Mouse (Mus musculus): ENCODE results near the gene Arhgef10l. TPM values are rescaled to one million over a fixed set of nuclear protein-coding genes. Genes with fewer than 3 reads are reported as not detected.

The Arhgef10l gene
- polyA plus RNA-seq (2015; fragmentation: Nextera tagmentation; extraction: Ambion mirVana), result 24.5 and 26.9 TPM in 2 replicates

DNA sequence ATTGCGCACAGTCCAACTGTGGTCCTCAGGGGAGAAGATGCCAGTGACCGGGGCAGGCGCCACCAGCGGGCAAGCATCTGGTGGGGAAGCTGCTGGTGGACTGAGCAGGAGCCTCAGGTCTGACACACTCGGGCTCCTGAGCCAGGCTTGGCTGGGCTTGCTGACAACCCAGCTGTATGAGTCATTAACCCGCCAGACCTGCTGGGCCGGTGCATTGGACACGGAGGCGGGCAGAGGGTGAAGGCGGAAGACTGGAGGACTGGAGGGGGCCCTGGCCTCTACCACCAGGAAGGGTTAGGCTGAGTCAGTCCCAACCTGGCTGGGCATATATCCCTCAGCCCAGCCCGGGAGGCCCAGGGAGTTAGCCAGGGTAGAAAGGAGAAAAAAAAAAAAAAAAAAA, at the start of gene Arhgef10l:
Arhgef10l (minus strand) TSS at position 253 of the 400 bp plus-strand sequence.
- no peaks in the 10 kb centered on the region for H3K4me1 ChIP-seq
- H3K9me3 ChIP-seq, result no peaks in the 10 kb centered on the region
- no peak within 1 kb of the TSS for H3K4me2 ChIP-seq (replicated peaks)
- no peak within 1 kb of the TSS for H3K4me3 ChIP-seq
- no peaks in the 10 kb centered on the region for H3K27me3 ChIP-seq
- no peak within 1 kb of the TSS for H3K27ac ChIP-seq (replicated peaks)
- WGBS, result 76% methylated on average over 11 of the region's 11 CpGs
- ATAC-seq (replicated peaks), result no peak
- H3K9ac ChIP-seq (replicated peaks), result no peak within 1 kb of the TSS
- H3K36me3 ChIP-seq, result no peaks in the 10 kb centered on the region

DNA sequence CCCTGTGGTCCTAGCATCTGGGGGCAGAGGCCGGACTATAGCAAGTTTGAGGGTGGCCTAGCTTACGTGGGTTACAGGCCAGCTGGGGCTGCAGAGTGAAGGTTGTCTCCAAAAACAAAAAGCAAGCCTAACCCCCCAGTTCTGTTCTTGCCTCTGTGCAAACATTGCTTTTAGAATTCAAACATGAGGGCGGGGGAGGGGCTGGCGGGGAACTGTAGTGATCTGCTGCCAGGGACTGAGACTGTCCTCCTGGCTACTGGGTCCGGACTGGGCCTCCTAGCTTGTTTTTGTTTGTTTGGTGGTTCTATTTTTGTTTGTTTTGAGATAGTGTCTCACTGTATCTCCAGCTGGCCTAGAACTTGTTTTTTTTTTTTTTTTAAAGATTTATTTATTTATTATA, 48.8 kb upstream of the Arhgef10l start:
- Histone ChIP-seq H3K27ac (replicated peaks) (peak overlapping the region; percentile 42), H3K27me3 (no peaks in the 10 kb centered on the region), H3K9me3 (no peaks in the 10 kb centered on the region), H3K4me1 (peaks cover 18% of the 10 kb centered on the region), H3K4me2 (replicated peaks) (no peak overlapping the region), H3K4me3 (no peak overlapping the region), H3K9ac (replicated peaks) (no peak overlapping the region), H3K36me3 (peaks cover 87% of the 10 kb centered on the region)
- WGBS, result 81% methylated on average over 5 of the region's 5 CpGs
- ATAC-seq (replicated peaks), result no peak

DNA sequence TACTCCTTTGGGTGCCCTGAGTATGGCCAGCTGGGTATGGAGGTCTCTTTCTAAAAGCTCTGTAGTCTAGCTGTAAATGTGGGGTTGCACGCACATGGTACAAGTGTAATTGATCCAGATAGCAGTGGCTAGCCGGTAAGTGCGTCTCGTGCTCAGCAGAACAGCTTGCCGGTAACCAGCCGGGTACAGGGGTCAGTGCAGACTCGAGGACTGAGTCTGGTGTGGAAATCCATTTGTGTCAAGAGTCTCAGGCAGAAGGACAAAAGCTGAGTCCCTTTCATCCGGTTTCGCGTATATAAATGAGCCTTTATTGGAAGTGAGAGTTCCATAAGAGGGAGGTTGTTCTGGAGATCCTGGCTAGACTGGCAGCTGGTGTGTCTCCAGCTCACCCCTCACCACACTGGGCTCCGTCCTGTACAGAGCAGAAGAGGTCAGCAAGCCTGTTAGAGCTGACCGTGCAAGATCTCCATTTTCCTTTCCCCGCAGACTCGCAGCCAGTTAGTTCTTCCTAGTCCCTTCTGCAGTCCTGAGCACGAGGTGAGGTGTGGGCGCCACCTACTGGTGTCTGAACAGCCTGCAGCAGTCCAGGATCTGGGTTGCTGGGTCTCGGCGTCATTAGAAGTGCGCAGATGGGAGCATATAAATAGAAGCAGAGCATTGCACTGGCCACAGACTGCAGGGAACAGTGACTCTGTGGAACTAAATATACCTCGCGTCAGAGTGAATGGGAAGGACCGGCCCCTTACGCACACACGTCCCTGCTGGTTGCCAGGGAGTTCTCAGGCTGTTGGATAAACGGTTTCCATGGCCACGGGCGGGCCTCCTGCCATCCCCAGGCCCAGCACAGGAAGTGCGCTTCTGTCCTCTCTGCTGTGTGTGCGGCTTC, 47.9 kb upstream of the Arhgef10l start:
- 29% methylated on average over 29 of the region's 29 CpGs for WGBS
- Histone ChIP-seq H3K4me2 (replicated peaks) (no peak overlapping the region), H3K9ac (replicated peaks) (no peak overlapping the region), H3K36me3 (peaks cover 89% of the 10 kb centered on the region), H3K4me3 (no peak overlapping the region), H3K4me1 (peaks cover 18% of the 10 kb centered on the region), H3K27ac (replicated peaks) (peak overlapping the region; percentile 42), H3K27me3 (no peaks in the 10 kb centered on the region), H3K9me3 (no peaks in the 10 kb centered on the region)
- ATAC-seq (replicated peaks), result peak; percentile 90

DNA sequence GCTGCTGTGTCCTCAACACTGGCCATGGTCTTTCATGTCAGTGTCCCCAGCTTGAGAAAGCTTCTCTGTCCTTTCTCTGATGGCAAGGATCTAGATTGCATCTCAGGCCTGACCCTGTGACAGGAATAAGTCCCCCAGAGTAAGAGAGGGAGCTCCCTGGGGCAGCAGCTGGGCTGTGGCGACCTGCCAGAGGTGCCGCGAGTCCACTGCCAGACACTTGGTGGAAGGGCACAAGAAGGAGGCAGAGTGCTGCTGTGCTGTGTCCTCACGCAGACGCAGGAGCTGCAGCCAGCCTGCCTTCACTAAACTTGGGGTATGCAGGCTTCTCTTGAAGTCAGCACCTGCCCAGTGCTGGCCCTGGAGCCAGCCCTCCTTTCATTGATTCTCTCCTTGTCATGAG, 45.5 kb upstream of the Arhgef10l start:
- no peaks in the 10 kb centered on the region for H3K9me3 ChIP-seq
- H3K27ac ChIP-seq (replicated peaks), result no peak overlapping the region
- peaks cover 76% of the 10 kb centered on the region for H3K36me3 ChIP-seq
- no peak overlapping the region for H3K4me3 ChIP-seq
- H3K9ac ChIP-seq (replicated peaks), result no peak overlapping the region
- ATAC-seq (replicated peaks), result no peak
- WGBS, result 74% methylated on average over 5 of the region's 5 CpGs
- no peak overlapping the region for H3K4me2 ChIP-seq (replicated peaks)
- peaks cover 30% of the 10 kb centered on the region for H3K4me1 ChIP-seq
- H3K27me3 ChIP-seq, result no peaks in the 10 kb centered on the region

DNA sequence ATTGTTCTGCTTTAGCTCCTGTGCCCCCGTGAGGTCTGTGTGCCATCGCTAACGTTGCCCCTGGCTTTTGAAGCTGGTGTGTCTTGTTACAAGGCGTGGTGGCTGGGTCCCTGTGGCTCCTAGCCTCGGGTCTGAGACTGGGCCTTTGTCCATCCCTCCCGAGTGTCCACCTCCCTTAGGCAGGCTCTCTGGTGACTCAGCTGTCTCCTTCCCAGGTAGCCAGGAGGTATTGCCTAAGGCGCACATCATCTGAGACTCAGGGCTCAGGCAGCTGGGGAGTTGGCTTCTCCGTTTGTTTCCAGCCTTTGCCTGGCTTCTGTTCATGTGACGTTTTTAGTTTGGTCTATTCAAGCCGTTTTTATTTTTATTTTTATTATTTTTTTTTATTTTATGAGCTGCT, 45.0 kb upstream of the Arhgef10l start:
- Histone ChIP-seq H3K4me2 (replicated peaks) (no peak overlapping the region), H3K4me3 (no peak overlapping the region), H3K27me3 (no peaks in the 10 kb centered on the region), H3K9ac (replicated peaks) (no peak overlapping the region), H3K4me1 (peaks cover 30% of the 10 kb centered on the region), H3K27ac (replicated peaks) (no peak overlapping the region), H3K36me3 (peaks cover 73% of the 10 kb centered on the region), H3K9me3 (no peaks in the 10 kb centered on the region)
- ATAC-seq (replicated peaks), result no peak
- 76% methylated on average over 10 of the region's 10 CpGs for WGBS

DNA sequence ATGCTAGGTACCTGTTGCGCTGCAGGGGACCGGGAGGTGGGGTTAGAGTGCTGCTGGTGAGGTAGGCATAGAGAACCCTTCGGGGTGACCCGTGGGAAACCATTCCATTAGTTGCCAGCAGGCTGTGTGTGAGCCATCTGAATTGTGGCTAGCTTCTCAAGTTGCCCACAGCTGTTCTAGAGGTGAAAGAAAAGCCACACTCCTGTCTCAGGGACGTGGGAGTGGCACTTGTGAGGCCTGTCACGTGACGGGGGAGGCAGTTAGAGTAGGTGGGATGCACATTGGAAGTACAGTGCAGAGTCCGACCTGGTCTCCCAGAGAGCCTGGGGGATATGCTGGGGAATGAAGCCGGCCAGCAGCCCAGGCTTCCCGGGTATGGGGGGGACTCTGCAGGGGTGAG, 43.8 kb upstream of the Arhgef10l start:
- no peak for ATAC-seq (replicated peaks)

DNA sequence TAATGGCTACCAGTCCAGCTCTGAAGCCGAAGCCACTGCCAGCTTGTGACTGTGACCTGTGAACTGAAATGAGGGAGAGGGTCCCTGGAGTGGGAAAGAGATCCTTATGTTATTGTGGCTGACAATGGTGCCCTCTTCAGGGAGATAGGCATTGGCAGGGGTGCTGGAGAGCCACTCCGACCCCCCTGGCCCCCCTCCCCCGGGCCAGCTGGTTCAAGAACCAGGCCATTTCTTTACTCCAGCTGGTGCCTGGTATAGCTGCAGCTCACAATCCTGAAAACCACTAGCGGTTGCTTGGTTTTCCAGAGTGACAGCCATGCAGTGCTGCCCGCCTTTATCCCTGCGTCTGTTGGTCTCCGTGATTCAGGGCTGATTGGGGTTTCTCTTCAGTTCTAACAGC, 43.3 kb upstream of the Arhgef10l start:
- H3K36me3 ChIP-seq, result peaks cover 58% of the 10 kb centered on the region
- WGBS, result 85% methylated on average over 7 of the region's 7 CpGs
- H3K4me1 ChIP-seq, result peaks cover 40% of the 10 kb centered on the region
- ATAC-seq (replicated peaks), result no peak
- H3K4me3 ChIP-seq, result no peak overlapping the region
- no peak overlapping the region for H3K9ac ChIP-seq (replicated peaks)
- no peak overlapping the region for H3K4me2 ChIP-seq (replicated peaks)
- no peaks in the 10 kb centered on the region for H3K27me3 ChIP-seq
- H3K9me3 ChIP-seq, result no peaks in the 10 kb centered on the region
- H3K27ac ChIP-seq (replicated peaks), result peak overlapping the region; percentile 16; the same call in 1 of the 2 replicates

More for the DNA sequence above, 43.8 kb upstream of the Arhgef10l start:
- Histone ChIP-seq H3K4me2 (replicated peaks) (no peak overlapping the region), H3K4me3 (no peak overlapping the region), H3K9ac (replicated peaks) (no peak overlapping the region), H3K36me3 (peaks cover 63% of the 10 kb centered on the region), H3K27me3 (no peaks in the 10 kb centered on the region), H3K27ac (replicated peaks) (no peak overlapping the region), H3K9me3 (no peaks in the 10 kb centered on the region), H3K4me1 (peaks cover 40% of the 10 kb centered on the region)
- WGBS, result 87% methylated on average over 10 of the region's 10 CpGs

DNA sequence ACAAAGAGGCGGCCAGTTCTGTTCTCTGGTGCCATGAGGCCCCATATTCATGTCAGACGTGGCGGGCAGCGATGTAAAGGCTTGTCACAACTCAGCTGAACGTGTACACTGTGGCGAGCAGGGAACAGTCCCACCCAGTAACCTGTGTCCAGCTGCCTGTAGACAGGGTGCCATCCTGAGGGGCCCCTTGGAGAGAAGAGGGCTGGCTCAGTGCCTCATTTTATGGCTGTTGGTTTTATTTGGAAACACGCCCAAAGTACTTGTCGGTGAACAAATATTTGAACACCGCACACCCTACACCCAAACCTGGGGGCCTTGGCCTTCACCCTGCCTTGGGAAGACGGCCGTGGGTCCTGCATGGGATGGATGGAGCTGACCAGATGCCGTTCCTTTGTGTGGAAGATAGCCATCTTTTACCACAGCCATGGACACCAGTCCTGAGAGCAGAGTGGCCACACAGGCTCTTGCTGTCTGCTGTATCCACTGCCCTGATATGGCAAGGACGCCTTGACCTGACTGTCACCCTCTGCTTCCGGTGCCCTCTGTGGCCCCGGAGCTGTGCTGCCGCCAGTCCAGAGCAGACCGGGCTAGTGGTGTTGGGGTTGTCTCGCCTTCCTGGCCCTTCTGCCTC, 42.6 kb upstream of the Arhgef10l start:
- H3K4me1 ChIP-seq, result peaks cover 40% of the 10 kb centered on the region
- H3K27ac ChIP-seq (replicated peaks), result peak overlapping the region; percentile 16; the same call in 1 of the 2 replicates
- WGBS, result 80% methylated on average over 18 of the region's 18 CpGs
- no peaks in the 10 kb centered on the region for H3K9me3 ChIP-seq
- no peak for ATAC-seq (replicated peaks)
- no peak overlapping the region for H3K9ac ChIP-seq (replicated peaks)
- no peaks in the 10 kb centered on the region for H3K27me3 ChIP-seq
- H3K4me2 ChIP-seq (replicated peaks), result no peak overlapping the region
- peaks cover 52% of the 10 kb centered on the region for H3K36me3 ChIP-seq
- no peak overlapping the region for H3K4me3 ChIP-seq

DNA sequence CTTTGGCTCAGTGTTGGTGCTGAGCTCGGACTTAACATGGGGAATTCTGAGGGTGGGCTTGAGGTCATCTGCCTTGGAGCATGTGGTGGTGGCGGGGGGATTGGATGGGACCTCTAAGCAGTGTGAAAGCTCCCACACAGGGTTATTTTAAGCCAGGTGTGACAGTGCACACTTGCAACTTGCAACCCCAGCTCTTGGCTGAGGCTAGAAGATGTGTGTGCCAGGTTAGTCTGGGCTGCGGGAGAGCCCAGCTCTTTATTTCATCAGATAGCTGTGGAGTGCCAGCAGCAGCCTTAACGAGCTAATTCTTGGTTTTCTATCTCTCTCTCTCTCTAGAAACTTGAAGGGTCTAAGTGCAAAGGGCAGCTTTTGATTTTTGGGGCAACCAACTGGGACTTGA, 41.8 kb upstream of the Arhgef10l start:
- ATAC-seq (replicated peaks), result no peak
- no peaks in the 10 kb centered on the region for H3K9me3 ChIP-seq
- H3K4me1 ChIP-seq, result peaks cover 41% of the 10 kb centered on the region

DNA sequence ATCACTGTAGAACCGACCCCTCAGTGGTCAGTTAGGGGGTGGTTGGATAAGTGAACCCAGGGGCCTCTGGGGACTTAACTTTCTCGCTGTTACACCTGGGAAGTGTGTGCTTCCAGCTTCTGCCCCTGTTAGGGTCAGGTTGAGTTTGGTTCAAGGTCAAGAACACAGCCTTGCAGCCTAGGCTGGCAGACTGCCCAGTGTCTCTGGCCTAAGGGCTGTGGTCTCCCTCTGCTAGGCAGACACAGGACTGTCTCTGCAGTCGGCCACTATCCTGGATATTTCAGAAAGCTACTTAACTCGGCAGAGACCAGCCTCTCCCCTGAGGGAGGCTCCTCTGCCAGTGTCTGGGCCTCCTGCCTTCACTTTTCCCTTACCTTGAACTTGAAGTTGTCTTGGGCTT, 38.4 kb upstream of the Arhgef10l start:
- peak overlapping the region; percentile 78; the same call in 1 of the 2 replicates for H3K9ac ChIP-seq (replicated peaks)
- no peaks in the 10 kb centered on the region for H3K9me3 ChIP-seq
- 29% methylated on average over 4 of the region's 4 CpGs for WGBS
- peak overlapping the region; percentile 8; the same call in 1 of the 2 replicates for H3K27ac ChIP-seq (replicated peaks)
- peaks cover 16% of the 10 kb centered on the region for H3K36me3 ChIP-seq
- H3K4me2 ChIP-seq (replicated peaks), result peak overlapping the region; percentile 89
- H3K4me3 ChIP-seq, result peak overlapping the region; percentile 69
- H3K27me3 ChIP-seq, result peaks cover 7% of the 10 kb centered on the region
- H3K4me1 ChIP-seq, result peaks cover 60% of the 10 kb centered on the region
- no peak for ATAC-seq (replicated peaks)

More for the DNA sequence above, 41.8 kb upstream of the Arhgef10l start:
- Histone ChIP-seq H3K27me3 (no peaks in the 10 kb centered on the region), H3K36me3 (peaks cover 44% of the 10 kb centered on the region), H3K4me3 (no peak overlapping the region), H3K4me2 (replicated peaks) (no peak overlapping the region), H3K27ac (replicated peaks) (no peak overlapping the region), H3K9ac (replicated peaks) (no peak overlapping the region)
- 62% methylated on average over 4 of the region's 4 CpGs for WGBS

DNA sequence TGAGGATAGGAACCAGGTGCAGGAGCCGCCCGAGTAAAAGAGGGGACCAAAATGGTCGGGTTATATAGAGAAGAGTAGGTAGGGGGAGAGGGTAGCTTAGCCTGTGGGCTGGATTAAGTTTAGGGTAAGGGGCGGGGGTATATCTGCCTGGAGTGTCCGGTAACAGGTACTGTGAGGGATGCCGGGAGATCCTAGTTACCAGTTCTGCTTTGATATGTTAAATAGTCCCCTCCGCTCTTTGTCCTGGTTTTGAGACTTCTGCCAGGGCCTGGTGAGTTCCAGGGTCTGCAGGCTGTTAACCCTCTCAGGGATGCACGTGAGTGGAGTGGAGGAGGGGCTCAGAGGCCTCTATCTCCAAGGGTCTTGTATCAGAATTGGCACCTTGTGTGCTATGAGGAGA, 37.8 kb upstream of the Arhgef10l start:
- Histone ChIP-seq H3K36me3 (peaks cover 10% of the 10 kb centered on the region), H3K4me3 (peak overlapping the region; percentile 69), H3K9ac (replicated peaks) (peak overlapping the region; percentile 78), H3K4me1 (peaks cover 60% of the 10 kb centered on the region), H3K27ac (replicated peaks) (peak overlapping the region; percentile 90; the same call in 1 of the 2 replicates), H3K9me3 (no peaks in the 10 kb centered on the region), H3K4me2 (replicated peaks) (peak overlapping the region; percentile 89), H3K27me3 (peaks cover 12% of the 10 kb centered on the region)
- 0 out of 2 replicates have a peak, but pooled peaks have one; percentile 7 for ATAC-seq (replicated peaks)
- 5% methylated on average over 8 of the region's 8 CpGs for WGBS
